Mouse (Mus musculus) lung, postnatal 0 days (tissue): ENCODE data around the gene Ppp4r3a.

ENCODE experiments used
- CTCF ChIP-seq: IDR thresholded peaks from 2 replicates; pipeline ENCODE4 v1.5.1; 2016; ENCODE audit warnings: antibody characterized with exemption, mild to moderate bottlenecking
- EP300 ChIP-seq: IDR thresholded peaks from 2 replicates; pipeline ENCODE4 v1.6.1; 2016; ENCODE audit warnings: antibody characterized with exemption, mild to moderate bottlenecking, control low read depth

DNA sequence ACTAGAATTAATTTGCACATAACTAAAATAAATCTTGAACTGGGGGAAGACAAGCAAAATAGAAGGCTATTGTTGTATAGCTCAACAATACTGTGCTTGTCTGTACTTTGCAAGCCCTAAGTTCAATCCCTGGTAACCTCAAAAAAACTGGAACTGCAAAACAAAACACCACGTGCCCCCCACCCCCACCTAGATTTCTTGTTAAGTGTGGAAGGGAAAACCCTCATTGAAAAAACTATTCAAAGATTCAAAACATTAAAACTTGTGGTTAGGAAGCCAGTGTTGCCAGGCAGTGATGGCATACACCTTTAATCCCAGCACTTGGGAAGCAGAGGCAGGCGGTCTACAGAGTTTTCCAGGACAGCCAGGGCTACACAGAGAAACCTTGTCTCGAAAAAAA is 8.1 kb downstream of the Ppp4r3a start:
- TF ChIP-seq CTCF (no peak), EP300 (no peak)
